Mouse (Mus musculus) A20 (cell line): ENCODE measurements around the gene Slc35c1.

ENCODE experiments used
- DNase-seq: peaks from one replicate; pipeline ENCODE4 v3.0.0-alpha.2; 2011; ENCODE audit warnings: low read depth, low spot score

Gene Slc35c1

GRCm38 (mm10) chr2:92475711-92476110 is 15.4 kb upstream of the Slc35c1 start:
- DNase-seq: no peak

- DNase-seq: peak; percentile 26
These were observed 14.6 kb upstream of the Slc35c1 start for GRCm38 (mm10) chr2:92474920-92475319.

GRCm38 (mm10) chr2:92471886-92472670 is 11.7 kb upstream of the Slc35c1 start:
- no peak for DNase-seq

GRCm38 (mm10) chr2:92464690-92465089 is 4.4 kb upstream of the Slc35c1 start:
- no peak for DNase-seq

- DNase-seq: no peak
These were observed 877 bp upstream of the Slc35c1 start for GRCm38 (mm10) chr2:92461215-92461614.

- DNase-seq: peak; percentile 92
These were observed 1.0 kb downstream of the Slc35c1 start for GRCm38 (mm10) chr2:92459141-92459920.

GRCm38 (mm10) chr2:92458481-92458880 is 1.9 kb downstream of the Slc35c1 start:
- peak; percentile 32 for DNase-seq

GRCm38 (mm10) chr2:92456970-92457530 is 3.3 kb downstream of the Slc35c1 start:
- DNase-seq: no peak

- DNase-seq: no peak
These were observed 4.6 kb downstream of the Slc35c1 start for GRCm38 (mm10) chr2:92455704-92456103.

GRCm38 (mm10) chr2:92454166-92454565 is 6.2 kb downstream of the Slc35c1 start:
- no peak for DNase-seq

GRCm38 (mm10) chr2:92451126-92451525 is 9.2 kb downstream of the Slc35c1 start:
- DNase-seq: no peak

- DNase-seq: no peak
These were observed 13.1 kb downstream of the Slc35c1 start for GRCm38 (mm10) chr2:92447121-92447740.

GRCm38 (mm10) chr2:92446656-92447055 is 13.7 kb downstream of the Slc35c1 start:
- DNase-seq: no peak

- no peak for DNase-seq
These were observed 14.4 kb downstream of the Slc35c1 start for GRCm38 (mm10) chr2:92445890-92446289.

GRCm38 (mm10) chr2:92444376-92444775 is 16.0 kb downstream of the Slc35c1 start:
- DNase-seq: no peak

- DNase-seq: no peak
These were observed 17.0 kb downstream of the Slc35c1 start for GRCm38 (mm10) chr2:92443313-92443712.

- DNase-seq: no peak
These were observed 17.8 kb downstream of the Slc35c1 start for GRCm38 (mm10) chr2:92442419-92443001.

GRCm38 (mm10) chr2:92440432-92440831 is 19.9 kb downstream of the Slc35c1 start:
- no peak for DNase-seq

GRCm38 (mm10) chr2:92438567-92438966 is 21.8 kb downstream of the Slc35c1 start:
- DNase-seq: no peak

- DNase-seq: peak; percentile 86
These were observed 22.5 kb downstream of the Slc35c1 start for GRCm38 (mm10) chr2:92437875-92438274.

GRCm38 (mm10) chr2:92437366-92437765 is 23.0 kb downstream of the Slc35c1 start:
- no peak for DNase-seq

GRCm38 (mm10) chr2:92435023-92435422 is 25.3 kb downstream of the Slc35c1 start:
- no peak for DNase-seq
